Mouse (Mus musculus): Measurements from ENCODE around the gene Vkorc1. TPM values are rescaled to one million over a fixed set of nuclear protein-coding genes. Genes with fewer than 3 reads are reported as not detected.
A peak's percentile ranks its signal among the peaks of the same experiment; 100 is the strongest.
"Not testable (repeated sequence)": the region's sequence is repeated elsewhere in the genome, so short reads cannot be mapped to it uniquely, and the experiment has no call there.

Vkorc1 gene
- 67.6 and 71.1 TPM in 2 replicates for polyA plus RNA-seq (2015; fragmentation: Nextera tagmentation; extraction: Ambion mirVana)

- H3K36me3 ChIP-seq, result peaks cover 19% of the 10 kb centered on the region
- H3K4me3 ChIP-seq, result peak within 1 kb of the TSS; percentile 62
- peaks cover 2% of the 10 kb centered on the region; the same call in 1 of the 2 replicates for H3K27me3 ChIP-seq
- ATAC-seq (ENCODE audit: low FRiP score), result peak; percentile 99
- H3K9me3 ChIP-seq, result no peaks in the 10 kb centered on the region
- H3K9ac ChIP-seq, result peak within 1 kb of the TSS; percentile 78
- under 1% methylated on average over 26 of the region's 26 CpGs for WGBS
- H3K4me1 ChIP-seq (replicated peaks), result peaks cover 14% of the 10 kb centered on the region
- peak within 1 kb of the TSS; percentile 79 for H3K4me2 ChIP-seq
- H3K27ac ChIP-seq, result peak within 1 kb of the TSS; percentile 82
These were observed at the start of gene Vkorc1, which contains the start of gene Gm21974 for GRCm38 (mm10) chr7:127895442-127895841. Gene Vkorc1, minus strand, starts transcription at chr7:127895617. Gene Gm21974, minus strand, starts transcription at chr7:127895454.

GRCm38 (mm10) chr7:127944614-127945013 lies 49.2 kb upstream of the Vkorc1 start:
- no peak overlapping the region for H3K27ac ChIP-seq
- H3K4me2 ChIP-seq, result no peak overlapping the region
- no peaks in the 10 kb centered on the region for H3K4me1 ChIP-seq (replicated peaks)
- 15% methylated on average over 23 of the region's 23 CpGs for WGBS
- no peak for ATAC-seq (ENCODE audit: low FRiP score)
- H3K36me3 ChIP-seq, result no peaks in the 10 kb centered on the region
- H3K27me3 ChIP-seq, result peaks cover 38% of the 10 kb centered on the region
- H3K4me3 ChIP-seq, result no peak overlapping the region
- 0 out of 2 replicates have a peak overlapping the region, but pooled peaks have one; percentile 29 for H3K9ac ChIP-seq
- H3K9me3 ChIP-seq, result no peaks in the 10 kb centered on the region

- H3K36me3 ChIP-seq; H3K27ac ChIP-seq; H3K4me2 ChIP-seq; H3K9me3 ChIP-seq; H3K9ac ChIP-seq; ATAC-seq (ENCODE audit: low FRiP score); H3K4me1 ChIP-seq (replicated peaks); H3K4me3 ChIP-seq: not testable (repeated sequence)
- H3K27me3 ChIP-seq, result peaks cover 38% of the 10 kb centered on the region
- 67% methylated on average over 2 of the region's 2 CpGs for WGBS
These were observed 46.7 kb upstream of the Vkorc1 start for GRCm38 (mm10) chr7:127942097-127942496.

GRCm38 (mm10) chr7:127936216-127936884 lies 40.9 kb upstream of the Vkorc1 start:
- ATAC-seq (ENCODE audit: low FRiP score), result peak; percentile 8; the same call in 1 of the 2 replicates
- 57% methylated on average over 18 of the region's 18 CpGs for WGBS
- H3K27ac ChIP-seq, result peak overlapping the region; percentile 83
- H3K4me1 ChIP-seq (replicated peaks), result peaks cover 19% of the 10 kb centered on the region
- H3K9me3 ChIP-seq, result no peaks in the 10 kb centered on the region
- H3K27me3 ChIP-seq, result peaks cover 9% of the 10 kb centered on the region; the same call in 1 of the 2 replicates
- H3K36me3 ChIP-seq, result no peaks in the 10 kb centered on the region
- peak overlapping the region; percentile 74 for H3K4me3 ChIP-seq
- peak overlapping the region; percentile 80 for H3K4me2 ChIP-seq
- peak overlapping the region; percentile 84 for H3K9ac ChIP-seq

- H3K4me1 ChIP-seq (replicated peaks), result peaks cover 19% of the 10 kb centered on the region
- H3K9me3 ChIP-seq, result no peaks in the 10 kb centered on the region
- under 1% methylated on average over 35 of the region's 38 CpGs for WGBS
- peak; percentile 76 for ATAC-seq (ENCODE audit: low FRiP score)
- H3K27ac ChIP-seq, result peak overlapping the region; percentile 83
- peak overlapping the region; percentile 84 for H3K9ac ChIP-seq
- H3K36me3 ChIP-seq, result no peaks in the 10 kb centered on the region
- H3K4me3 ChIP-seq, result peak overlapping the region; percentile 74
- H3K4me2 ChIP-seq, result peak overlapping the region; percentile 80
- H3K27me3 ChIP-seq, result peaks cover 12% of the 10 kb centered on the region
These were observed 40.3 kb upstream of the Vkorc1 start for GRCm38 (mm10) chr7:127935748-127936159.

- Histone ChIP-seq H3K36me3 (no peaks in the 10 kb centered on the region), H3K9me3 (no peaks in the 10 kb centered on the region), H3K27me3 (peaks cover 18% of the 10 kb centered on the region), H3K4me1 (replicated peaks) (peaks cover 19% of the 10 kb centered on the region), H3K4me3 (peak overlapping the region; percentile 74), H3K27ac (peak overlapping the region; percentile 83), H3K9ac (peak overlapping the region; percentile 84), H3K4me2 (peak overlapping the region; percentile 80)
- peak; percentile 96 for ATAC-seq (ENCODE audit: low FRiP score)
- WGBS, result 6% methylated on average over 31 of the region's 32 CpGs
These were observed 39.8 kb upstream of the Vkorc1 start for GRCm38 (mm10) chr7:127935028-127935722.

- Histone ChIP-seq H3K4me2 (peak overlapping the region; percentile 80; the same call in 1 of the 2 replicates), H3K4me1 (replicated peaks) (peaks cover 25% of the 10 kb centered on the region), H3K27me3 (peaks cover 29% of the 10 kb centered on the region), H3K9ac (0 out of 2 replicates have a peak overlapping the region, but pooled peaks have one; percentile 10), H3K4me3 (no peak overlapping the region), H3K36me3 (no peaks in the 10 kb centered on the region), H3K9me3 (no peaks in the 10 kb centered on the region), H3K27ac (no peak overlapping the region)
- ATAC-seq (ENCODE audit: low FRiP score), result no peak
- WGBS, result 88% methylated on average over 5 of the region's 5 CpGs
These were observed 38.7 kb upstream of the Vkorc1 start for GRCm38 (mm10) chr7:127934075-127934474.

GRCm38 (mm10) chr7:127932273-127933031 lies 37.0 kb upstream of the Vkorc1 start:
- H3K9me3 ChIP-seq, result no peaks in the 10 kb centered on the region
- peaks cover 25% of the 10 kb centered on the region for H3K4me1 ChIP-seq (replicated peaks)
- 0 out of 2 replicates have a peak overlapping the region, but pooled peaks have one; percentile 39 for H3K9ac ChIP-seq
- H3K27me3 ChIP-seq, result peaks cover 45% of the 10 kb centered on the region
- WGBS, result 19% methylated on average over 13 of the region's 13 CpGs
- no peak for ATAC-seq (ENCODE audit: low FRiP score)
- H3K4me3 ChIP-seq, result no peak overlapping the region
- no peak overlapping the region for H3K27ac ChIP-seq
- H3K36me3 ChIP-seq, result peaks cover 2% of the 10 kb centered on the region; the same call in 1 of the 2 replicates
- no peak overlapping the region for H3K4me2 ChIP-seq

GRCm38 (mm10) chr7:127931351-127932135 lies 36.1 kb upstream of the Vkorc1 start:
- ATAC-seq (ENCODE audit: low FRiP score), result no peak
- Histone ChIP-seq H3K36me3 (peaks cover 10% of the 10 kb centered on the region), H3K9ac (peak overlapping the region; percentile 39; the same call in 1 of the 2 replicates), H3K9me3 (no peaks in the 10 kb centered on the region), H3K4me2 (no peak overlapping the region), H3K4me3 (no peak overlapping the region), H3K4me1 (replicated peaks) (peaks cover 24% of the 10 kb centered on the region), H3K27me3 (peaks cover 50% of the 10 kb centered on the region), H3K27ac (no peak overlapping the region)
- 43% methylated on average over 13 of the region's 13 CpGs for WGBS

GRCm38 (mm10) chr7:127930636-127931035 lies 35.2 kb upstream of the Vkorc1 start:
- Histone ChIP-seq H3K4me2 (no peak overlapping the region), H3K9ac (no peak overlapping the region), H3K9me3 (no peaks in the 10 kb centered on the region), H3K4me1 (replicated peaks) (peaks cover 17% of the 10 kb centered on the region), H3K27me3 (peaks cover 50% of the 10 kb centered on the region), H3K36me3 (peaks cover 19% of the 10 kb centered on the region), H3K4me3 (no peak overlapping the region), H3K27ac (no peak overlapping the region)
- WGBS, result 79% methylated on average over 5 of the region's 5 CpGs
- no peak for ATAC-seq (ENCODE audit: low FRiP score)

GRCm38 (mm10) chr7:127929923-127930322 lies 34.5 kb upstream of the Vkorc1 start, which contains the start of gene Prss8:
Gene Prss8, minus strand, starts transcription at chr7:127930104.
- Histone ChIP-seq H3K4me1 (replicated peaks) (peaks cover 16% of the 10 kb centered on the region), H3K4me3 (0 out of 2 replicates have a peak within 1 kb of the TSS, but pooled peaks have one; percentile 9), H3K9me3 (no peaks in the 10 kb centered on the region), H3K36me3 (peaks cover 27% of the 10 kb centered on the region), H3K27ac (no peak within 1 kb of the TSS), H3K4me2 (0 out of 2 replicates have a peak within 1 kb of the TSS, but pooled peaks have one; percentile 13), H3K27me3 (peaks cover 50% of the 10 kb centered on the region), H3K9ac (peak within 1 kb of the TSS; percentile 51; the same call in 1 of the 2 replicates)
- no peak for ATAC-seq (ENCODE audit: low FRiP score)
- WGBS, result 7% methylated on average over 6 of the region's 6 CpGs
